Mouse (Mus musculus): ENCODE results near the gene Eef1akmt3.

DNA sequence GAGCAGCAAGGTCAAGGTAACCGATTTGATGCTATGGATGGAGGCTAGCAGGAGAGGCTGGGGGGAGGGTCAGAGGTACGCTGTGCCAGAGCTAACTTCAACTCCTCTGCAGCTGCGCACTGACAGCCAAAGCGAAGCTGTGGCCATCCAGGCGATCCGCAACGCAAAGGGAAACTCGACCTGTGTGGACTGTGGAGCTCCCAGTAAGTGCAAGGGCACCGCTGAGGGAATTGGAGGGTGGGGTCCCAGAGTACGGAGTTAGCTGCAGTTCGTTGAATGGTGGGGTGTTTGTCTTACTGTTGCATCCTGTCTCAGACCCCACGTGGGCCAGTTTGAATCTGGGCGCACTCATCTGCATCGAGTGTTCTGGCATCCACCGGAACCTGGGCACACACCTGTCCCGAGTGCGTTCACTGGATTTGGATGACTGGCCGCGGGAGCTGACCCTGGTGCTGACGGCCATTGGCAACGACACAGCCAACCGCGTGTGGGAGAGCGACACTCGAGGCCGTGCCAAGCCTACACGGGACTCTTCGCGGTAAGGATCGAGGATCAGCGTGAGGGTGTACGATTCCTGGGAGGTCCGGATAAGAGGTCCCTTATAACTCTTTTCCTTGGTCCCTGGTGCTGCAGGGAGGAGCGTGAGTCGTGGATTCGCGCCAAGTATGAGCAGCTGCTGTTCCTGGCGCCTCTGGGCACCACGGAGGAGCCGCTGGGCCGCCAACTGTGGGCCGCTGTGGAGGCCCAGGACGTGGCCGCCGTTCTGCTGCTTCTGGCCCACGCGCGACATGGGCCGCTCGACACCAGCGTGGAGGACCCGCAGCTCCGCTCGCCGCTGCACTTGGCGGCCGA, 49.5 kb upstream of the Eef1akmt3 start:
- TF ChIP-seq CTCF (IDR thresholded peaks at IDR 0.05; ENCODE audit: low read depth) (no peak), EP300 (IDR thresholded peaks at IDR 0.05; ENCODE audit: low read depth) (no peak)

All from liver, postnatal 0 days (tissue).